Mouse (Mus musculus) adrenal gland, adult 8-10 months (tissue): ENCODE data around the gene Sgcd. TPM values are rescaled to one million over a fixed set of nuclear protein-coding genes. Genes with fewer than 3 reads are reported as not detected.
A peak's percentile ranks its signal among the peaks of the same experiment; 100 is the strongest.
"Not testable (repeated sequence)": the region's sequence is repeated elsewhere in the genome, so short reads cannot be mapped to it uniquely, and the experiment has no call there.

ENCODE experiments used
- DNase-seq: peaks from one replicate; pipeline ENCODE4 v3.0.0; 2022
- total RNA-seq, 4 experiments: library from RNA; stranded (reverse); gene quantifications; 2 replicates each; pipeline ENCODE4 v1.2.4; 2022

Sgcd gene
- total RNA-seq, 4 experiments from 2014 or later, result 7.8 to 18.0 (median 8.9) TPM

DNA sequence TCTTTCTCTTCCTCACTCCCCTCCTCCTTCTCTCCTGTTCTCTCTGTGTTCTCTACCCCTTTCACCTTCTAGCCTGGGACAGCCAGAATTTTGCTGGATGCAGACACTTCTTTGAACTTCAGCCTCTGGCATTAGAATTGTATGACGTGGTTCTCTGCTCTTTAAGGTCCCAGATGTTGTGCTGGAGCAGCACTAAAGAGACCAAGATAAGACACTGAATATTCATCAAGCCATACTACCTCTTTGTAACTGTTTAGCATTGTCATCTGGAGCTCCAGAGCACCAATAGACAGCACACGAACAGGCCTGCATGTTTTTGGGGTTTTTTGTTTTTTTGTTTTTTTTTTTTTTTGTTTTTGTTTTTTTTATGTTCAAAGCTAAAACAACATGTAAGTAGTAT lies 541.0 kb downstream of the Sgcd start:
- no peak for DNase-seq

DNA sequence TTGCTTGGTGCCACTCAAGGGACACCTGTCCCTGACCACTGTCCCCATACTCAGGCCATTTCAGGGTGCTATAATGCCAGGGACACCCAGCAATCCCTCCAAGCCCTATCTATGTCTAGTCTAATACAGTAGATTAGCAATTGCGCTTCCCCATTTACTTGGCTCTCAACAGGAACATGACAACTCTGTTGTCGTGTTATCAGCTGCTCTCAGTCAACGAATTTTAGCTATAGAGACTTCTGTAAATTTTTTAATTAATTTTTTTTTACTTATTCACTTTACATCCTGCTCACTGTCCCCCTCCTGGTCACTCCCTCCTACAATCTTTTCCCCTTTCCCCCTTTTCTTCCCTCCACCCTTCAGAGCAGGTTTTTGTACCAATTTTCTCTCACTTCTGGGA lies 542.4 kb downstream of the Sgcd start:
- no peak for DNase-seq

DNA sequence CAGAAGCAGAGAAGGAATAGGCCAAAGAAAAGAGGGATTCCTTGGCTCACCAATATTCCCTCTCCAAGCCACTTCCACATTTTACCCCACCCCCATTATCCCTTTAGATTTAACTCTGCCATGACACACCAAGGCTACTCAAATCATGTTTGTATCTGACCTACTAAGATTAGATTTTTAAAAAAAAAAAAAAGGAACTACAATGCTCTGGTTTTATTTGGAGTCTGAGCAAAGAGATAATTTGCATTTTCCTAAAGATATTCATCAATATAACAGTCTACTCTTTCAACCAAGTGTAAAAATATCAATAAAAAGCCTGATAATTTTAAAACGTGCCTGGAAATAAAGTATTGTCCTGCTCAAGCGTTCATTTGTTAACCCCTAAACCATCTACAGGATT lies 543.1 kb downstream of the Sgcd start:
- no peak for DNase-seq

DNA sequence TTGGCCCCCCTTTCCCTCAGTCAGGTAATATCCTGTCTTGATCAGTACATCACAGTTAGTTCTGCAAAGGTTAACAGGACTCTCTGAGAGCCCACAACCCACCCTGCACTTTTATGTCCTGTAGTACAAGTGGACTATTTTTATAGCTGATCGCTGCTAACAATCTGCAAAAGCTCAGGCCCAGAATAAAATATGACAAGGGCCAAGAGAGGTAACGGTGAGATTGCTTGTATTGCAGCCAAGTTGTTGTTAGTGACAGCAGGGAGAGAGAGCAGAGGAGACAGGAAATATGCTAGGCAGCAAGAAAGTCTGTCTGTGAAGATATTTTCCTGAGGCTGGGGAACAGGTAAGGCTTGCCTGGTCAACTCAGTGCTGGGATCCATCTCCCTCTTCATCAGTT lies 546.5 kb downstream of the Sgcd start:
- no peak for DNase-seq

DNA sequence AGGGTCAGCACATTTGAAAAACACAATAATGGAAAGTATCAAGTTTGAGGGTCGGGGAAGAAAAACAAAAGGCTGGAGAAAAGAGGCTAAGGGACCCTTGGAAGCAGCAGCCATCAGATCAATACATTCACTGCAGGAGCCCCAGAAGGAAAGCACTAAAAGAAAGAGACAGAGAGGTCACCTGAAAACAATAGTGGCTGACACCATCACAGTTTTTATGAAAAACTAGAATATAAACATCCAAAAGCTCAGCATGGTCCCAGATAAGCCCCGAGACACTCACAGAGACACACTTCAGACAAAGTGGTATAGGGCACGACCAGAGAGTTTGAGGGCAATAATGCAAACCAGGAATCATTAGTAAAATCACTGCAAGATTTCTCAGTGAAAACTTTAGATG lies 589.2 kb downstream of the Sgcd start:
- DNase-seq, result no peak

DNA sequence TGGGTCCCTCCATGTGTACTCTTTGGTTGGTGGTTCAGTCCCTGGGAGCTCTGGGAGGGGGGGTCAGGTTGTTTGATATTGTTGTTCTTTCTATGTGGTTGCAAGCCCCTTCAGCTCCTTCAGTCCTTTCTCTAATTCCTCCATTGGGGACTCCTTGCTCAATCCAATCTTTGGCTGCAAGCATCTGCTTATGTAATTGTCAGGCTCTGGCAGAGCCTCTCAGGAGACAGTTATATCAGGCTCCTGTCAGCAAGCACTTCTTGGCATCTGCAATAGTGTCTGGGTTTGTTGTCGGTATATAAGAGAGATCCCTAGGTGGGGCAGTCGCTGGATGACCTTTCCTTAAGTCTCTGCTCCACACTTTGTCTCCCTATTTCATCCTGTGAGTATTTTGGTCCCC lies 598.0 kb downstream of the Sgcd start:
- not testable (repeated sequence) for DNase-seq

DNA sequence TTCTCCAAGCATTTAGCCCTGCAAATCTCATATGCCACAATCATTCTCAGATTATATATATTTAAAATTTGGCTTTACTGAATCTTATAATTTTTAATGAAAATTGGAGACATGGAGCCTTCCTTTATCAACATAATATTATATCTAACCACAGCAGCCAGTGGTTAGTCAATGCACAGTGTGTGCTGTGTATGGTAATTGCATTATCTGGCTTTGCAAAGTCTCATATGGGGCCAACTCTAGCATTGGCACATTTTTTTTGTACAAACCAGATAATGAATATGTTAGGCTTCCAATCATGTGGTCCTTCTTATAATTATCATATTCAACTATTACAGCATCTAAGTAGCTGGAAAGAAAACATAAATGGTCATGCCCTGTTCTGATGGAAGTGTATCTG lies 599.4 kb downstream of the Sgcd start:
- DNase-seq, result no peak

DNA sequence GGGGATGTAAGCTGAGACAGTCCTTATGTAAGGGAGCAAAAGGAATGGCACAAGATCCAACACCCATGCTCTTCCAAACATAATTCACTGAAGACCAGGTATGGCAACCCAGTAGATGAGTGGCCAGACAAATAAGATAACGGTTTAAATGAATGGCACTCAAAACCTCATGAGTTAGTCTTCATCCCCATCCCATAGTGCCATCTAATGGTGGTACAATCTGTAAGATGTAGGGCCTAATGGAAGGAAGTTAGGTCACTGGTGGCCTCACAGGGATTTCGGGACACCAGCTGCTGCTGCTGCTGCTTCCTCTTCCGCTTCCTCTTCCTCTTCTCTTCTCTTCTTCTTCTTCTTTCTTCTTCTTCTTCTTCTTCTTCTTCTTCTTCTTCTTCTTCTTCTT lies 601.0 kb downstream of the Sgcd start:
- DNase-seq, result no peak

DNA sequence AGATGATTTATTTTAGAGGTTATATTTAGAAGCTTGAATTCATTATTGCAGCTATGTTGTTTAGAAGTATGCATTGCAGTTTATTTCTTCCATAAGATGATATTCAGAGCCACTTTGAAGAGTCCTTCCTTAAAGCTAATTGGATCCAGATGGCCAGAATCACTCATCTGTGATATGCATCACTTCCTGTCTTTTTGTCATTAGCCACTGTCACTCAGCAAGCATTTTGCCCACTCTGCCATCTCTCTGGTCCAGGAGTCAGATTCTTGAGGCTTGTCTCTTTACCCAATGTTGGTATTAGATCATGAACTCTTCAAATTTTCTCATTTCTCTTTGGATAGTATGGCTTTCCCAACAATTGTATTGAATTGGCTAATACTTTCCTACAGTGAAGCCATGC lies 602.6 kb downstream of the Sgcd start:
- DNase-seq, result no peak

DNA sequence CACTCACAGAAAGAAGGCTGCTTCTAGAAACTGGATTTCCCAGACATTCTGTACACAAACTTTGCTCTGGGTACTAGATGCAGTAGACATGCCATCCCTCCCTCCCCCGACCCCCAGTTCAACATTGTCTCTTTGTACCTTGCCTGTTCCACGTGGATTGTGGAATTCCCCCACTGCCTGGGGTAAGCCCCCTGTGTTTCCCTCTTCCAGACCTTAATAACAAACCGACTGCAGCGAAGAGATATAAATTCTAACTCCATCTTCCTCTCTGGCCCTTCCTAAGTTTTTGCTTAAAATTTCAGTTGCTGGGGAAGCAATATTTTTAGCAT lies 609.2 kb downstream of the Sgcd start:
- no peak for DNase-seq

DNA sequence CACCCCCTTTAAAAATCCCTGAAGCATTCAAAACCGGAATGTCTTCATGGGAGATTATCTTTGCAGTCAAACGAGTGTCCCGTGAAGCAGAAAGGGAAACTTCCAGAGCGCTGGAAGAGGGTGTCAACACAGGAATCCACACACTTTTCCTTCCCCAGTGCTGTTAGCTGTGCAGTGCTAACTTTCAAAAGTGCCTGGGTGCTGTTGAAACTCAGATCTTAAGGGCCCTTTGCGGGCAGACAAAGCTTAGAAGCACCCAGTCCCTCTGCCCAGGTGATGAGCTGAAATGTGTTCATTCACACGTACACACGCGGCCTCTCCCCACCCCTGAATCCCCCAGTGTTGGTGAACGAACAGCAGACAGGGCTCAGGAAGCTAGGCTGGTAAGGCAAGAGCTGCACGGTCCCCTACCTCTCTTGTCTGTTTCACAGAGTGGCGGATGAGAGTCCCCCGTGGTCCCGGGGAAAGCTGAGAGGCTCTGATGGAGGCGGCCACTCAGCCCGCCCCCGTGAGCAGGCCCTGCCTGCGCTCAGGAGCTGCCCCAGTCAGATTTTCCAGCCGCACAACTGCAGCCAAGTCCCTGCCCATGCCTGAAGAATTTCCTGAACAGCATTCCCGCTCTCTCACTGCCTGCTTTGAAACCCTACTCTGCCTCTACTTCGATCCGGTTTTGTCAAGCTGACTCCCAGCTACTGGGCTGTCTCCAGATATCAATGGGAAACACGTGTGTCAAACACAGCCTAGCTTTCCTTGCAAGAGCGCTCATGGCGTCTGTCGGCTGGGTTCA lies 609.7 kb downstream of the Sgcd start:
- peak; percentile 19 for DNase-seq

DNA sequence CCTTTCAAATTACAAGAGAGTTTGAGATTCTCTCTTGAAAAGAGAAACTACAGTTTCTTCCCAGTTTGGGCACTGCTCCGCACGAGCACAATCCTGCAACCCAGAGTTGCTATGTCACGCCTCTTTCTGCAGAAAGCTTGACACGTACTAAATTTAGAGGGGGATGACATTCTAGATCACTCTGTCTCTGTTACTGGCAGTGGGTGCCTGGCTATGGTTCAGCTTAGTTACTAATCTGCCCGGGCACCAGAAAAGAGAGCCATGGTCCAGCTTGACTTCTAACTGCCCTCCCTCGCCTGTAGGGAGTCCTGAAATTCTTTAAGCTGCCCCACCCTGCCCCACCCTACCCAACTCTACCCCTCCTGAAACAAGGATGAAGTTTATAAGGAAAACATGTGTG lies 611.3 kb downstream of the Sgcd start:
- no peak for DNase-seq

DNA sequence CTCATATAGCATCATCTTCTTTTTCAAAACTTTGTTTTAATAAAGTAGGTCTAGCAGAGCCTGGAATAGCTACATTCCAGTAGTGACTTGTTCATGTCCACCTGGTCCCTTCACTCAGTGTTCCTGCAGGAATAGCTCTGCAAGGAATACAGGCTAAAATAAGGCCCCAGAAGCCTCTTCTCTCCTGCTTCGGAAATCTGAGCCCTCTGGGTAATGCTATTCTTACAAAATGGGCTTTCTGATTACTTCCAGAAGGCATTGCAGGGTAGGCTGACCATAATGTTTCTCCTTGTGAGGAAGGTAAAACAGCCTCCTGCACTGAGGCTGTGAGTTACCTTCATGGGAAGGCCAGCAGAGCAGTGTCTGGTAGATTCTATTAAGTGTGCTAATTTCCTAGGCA lies 611.9 kb downstream of the Sgcd start:
- no peak for DNase-seq

DNA sequence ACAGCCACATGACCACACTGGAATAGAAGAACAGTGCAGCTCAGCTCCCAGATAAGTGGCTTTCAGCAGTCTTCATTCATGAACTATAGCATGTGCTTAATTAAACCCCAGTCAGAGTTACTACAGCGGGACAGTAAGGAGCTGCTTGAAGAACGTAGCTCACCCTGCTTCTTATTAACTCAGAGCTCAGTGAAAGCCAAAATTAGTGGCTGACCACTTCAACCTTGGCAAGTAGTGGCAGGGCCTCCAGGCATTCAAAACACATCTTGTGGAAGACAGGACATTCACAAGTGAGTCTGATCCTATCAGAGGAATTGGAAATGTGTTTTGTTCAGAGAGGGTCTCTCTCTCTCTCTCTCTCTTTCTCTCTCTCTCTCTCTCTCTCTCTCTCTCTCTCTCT lies 617.2 kb downstream of the Sgcd start:
- DNase-seq, result no peak

DNA sequence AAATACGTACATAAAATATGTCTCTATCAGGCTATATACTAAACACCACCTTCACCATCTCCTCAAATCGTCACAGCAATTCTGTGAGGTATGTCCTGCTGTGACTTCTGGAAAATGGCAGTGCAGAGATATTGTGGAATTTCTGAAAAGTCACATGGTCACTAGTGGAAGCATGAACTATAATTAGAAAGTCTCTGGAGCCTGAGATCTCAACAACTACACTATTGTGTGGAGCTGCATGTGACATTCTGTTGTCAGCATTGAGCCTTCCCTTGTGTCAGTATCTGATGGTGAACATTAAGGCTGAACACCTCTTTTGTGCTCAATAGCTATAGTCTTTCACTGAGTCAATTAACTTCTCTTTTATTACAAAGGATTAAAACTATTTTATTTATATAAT lies 637.2 kb downstream of the Sgcd start:
- no peak for DNase-seq

DNA sequence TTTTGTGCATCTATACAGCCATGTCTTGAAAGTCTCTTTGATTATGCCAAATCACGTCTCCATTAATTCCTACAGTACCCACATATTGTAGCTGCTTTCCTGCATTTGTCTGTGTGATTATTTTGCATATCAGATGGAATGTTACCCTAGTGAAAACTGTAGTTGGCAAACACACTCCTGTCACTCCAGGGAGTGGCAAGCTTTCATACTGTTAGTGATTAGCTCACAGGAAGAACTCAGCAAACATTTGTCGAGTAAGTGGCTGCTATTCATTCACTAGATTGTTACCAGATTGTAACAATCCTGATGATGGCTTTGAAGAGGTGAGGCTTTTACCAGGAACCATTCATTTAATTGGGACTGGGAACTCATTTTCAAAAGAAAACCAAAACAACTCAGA lies 645.3 kb downstream of the Sgcd start:
- no peak for DNase-seq

DNA sequence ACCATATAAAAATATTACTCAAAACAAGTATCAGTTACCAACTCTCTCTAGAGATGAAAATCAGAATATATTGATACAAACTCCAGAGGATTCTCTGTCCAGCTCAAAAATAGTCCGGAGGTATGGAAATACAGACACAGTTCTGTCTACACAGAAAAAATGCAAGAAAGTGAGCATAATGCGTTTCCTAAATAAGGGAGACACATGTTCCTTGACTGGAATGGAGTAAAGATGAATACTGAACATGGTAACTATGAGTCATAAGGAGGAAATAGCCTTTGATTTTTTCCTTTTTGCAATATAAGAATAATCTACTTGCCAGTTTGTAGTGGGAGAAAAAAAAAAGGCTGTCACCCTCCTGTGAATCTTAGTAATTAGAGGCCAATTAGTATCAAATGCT lies 655.1 kb downstream of the Sgcd start:
- no peak for DNase-seq

DNA sequence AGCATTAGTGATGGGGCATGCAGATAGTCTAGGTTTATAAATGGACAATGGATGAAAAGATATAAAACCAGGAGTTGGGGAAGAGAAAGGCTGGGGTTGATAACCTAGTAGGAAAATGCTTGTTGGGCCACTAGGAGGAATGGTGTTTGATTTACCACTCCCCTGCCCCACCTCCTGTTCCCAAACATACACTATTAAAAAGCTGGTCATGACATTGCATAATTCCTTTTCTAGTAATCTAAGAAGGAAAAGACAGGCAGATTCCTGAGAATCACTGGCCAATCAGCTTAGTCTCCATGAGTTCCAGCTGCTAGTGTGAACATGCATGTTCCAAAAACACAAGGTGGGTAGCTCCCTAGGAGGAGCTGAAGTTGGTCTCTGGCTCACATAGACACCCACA lies 683.2 kb downstream of the Sgcd start:
- DNase-seq, result no peak

DNA sequence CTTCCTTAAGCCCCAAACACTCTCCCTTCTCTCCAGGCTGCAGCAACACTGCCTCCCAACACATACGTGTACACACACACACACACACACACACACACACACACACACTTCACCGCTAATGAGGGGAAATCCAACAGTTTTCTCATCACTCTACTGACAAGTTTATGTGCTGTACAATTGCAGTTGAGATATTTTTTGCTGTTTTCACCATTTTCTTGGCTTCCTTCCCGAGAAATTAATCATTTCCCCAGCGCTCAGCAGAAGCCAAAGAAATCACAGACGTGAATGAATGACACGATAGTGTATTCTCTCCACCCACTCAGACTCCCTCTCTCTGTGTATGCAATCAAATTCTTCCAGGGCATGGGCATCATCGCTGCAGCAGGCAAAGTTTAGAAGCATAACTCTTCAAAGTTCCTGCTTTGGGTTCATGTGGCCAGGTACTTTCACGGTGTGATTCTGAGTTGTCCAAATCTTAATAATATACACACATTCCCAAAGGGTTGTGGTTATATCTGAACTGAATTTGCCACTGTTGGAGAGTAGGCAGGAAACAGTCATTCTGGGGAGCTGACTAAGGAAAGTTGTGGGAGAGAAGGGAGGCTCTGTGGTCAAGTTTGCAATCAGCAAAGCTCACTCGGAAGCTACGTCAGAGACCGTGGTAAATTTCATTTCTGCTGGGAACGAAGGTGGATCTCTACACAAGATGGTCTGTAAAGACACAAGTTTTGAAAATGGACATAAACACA lies 683.9 kb downstream of the Sgcd start:
- DNase-seq, result no peak

DNA sequence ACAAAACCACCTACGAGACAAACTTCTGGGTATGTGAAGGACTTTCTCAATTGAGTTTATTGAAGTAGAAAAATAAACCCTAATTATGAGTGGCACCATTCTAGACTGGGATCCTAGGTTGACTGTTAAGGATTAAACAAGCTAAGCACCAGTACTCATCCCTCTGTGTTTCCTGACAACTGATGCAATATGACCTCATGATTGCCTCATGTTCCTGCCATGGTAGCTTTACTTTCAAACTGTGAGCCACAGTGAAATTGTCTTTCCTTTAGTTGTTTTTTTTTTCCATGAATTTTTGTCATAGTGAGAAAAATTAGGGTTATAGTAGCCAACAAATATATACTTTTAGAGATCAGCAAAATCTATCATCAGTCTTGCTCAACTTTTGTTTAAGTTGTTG lies 689.0 kb downstream of the Sgcd start:
- DNase-seq, result no peak

DNA sequence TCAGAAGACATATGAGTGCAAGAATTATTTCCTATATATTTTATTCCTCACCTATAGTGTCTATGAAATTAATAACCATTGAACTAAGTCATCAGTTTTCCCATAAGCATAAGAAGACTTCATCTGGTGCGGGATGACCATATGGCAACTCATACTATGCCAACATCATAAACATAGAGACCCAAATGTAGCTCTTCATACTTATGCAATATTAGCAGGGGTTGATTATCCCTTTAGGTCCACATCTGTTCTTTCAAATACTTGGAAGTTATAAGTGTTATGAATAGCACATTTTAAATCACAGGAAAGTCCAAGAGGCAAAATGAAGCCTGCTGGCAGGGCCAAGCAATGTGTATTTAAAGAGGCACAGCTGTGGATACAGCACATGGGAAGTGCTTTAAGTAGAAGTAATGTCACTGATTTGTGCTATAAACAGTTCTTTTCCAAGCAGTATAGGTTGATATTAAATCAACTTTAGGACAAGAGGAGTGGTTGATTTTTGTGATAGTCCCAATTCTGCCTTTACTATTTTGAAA lies 690.9 kb downstream of the Sgcd start:
- no peak for DNase-seq

DNA sequence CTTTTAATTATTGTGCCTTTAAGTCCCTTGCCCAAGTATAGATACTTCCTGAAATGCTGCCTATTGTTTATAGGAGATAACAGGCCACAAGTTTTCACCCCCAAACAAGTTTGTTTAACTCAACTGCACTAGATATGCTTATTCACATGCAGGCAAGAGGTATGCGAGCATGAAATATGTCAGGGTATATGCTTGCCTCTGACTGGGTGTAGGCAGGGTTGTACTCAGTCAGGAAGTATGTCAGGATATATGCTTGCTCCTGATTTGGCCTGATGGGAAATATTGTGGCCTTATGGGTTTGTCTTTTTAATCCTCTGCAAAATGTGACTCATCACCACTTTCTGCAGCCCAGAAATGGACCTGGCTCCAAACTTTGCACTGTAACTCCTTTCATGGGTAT lies 694.0 kb downstream of the Sgcd start:
- DNase-seq, result no peak

DNA sequence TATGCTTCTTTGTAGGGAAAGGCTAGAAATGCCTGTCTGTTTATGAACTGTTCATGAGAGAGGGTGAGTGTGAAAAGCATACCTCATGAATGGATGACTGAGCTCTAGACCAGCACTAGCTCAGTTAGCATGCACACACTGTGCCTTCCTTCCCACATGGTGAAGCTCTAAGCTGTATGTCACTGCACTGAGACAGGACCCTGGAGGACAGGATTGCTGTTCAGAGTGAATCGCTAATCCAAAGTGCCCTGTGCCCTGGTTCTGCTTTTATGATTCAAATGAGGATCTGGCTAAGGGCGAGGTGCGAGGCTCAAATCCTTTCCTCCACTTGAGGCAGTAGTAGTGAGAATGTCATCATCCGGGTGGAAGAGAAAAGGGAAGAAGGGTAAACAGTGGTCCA lies 712.2 kb downstream of the Sgcd start:
- DNase-seq, result no peak

DNA sequence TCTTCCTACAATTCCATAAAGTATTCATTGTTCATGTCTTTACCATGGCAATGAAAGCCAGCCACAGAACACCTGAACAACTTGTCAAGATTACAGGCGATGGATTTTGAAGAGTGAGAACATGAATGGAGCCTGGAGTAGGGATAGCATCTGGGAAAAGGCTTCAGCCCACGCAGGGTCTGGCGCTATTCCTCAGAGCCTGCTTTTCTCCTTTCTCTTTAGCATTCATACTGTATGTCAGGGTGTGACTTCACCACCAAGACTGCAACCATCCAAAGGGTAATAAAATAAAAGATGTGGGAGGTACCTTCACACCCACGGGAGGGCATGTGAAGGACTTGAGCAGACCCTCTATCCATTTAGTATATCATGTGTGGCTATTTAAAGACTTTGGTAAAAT lies 720.2 kb downstream of the Sgcd start:
- no peak for DNase-seq
